Mouse (Mus musculus) forebrain, embryonic 10.5 days (tissue): ENCODE results near the gene Krtap8-1. TPM values are rescaled to one million over a fixed set of nuclear protein-coding genes. Genes with fewer than 3 reads are reported as not detected.

Experiments used
- DNase-seq: peaks from one replicate; pipeline ENCODE4 v3.0.0-alpha.2; 2017; ENCODE audit warnings: low spot score; ENCODE audit errors: extremely low spot score
- H3K27ac ChIP-seq: fragments of 300-500 bp; sonication (generic); 2 replicates; pipeline ENCODE4 v1.5.1; 2016; ENCODE audit warnings: mild to moderate bottlenecking
- H3K27me3 ChIP-seq: fragments of 300-500 bp; sonication (generic); 2 replicates; pipeline ENCODE4 v1.6.1; 2016; ENCODE audit warnings: mild to moderate bottlenecking; ENCODE audit not compliant: poor library complexity, severe bottlenecking
- H3K36me3 ChIP-seq: fragments of 300-500 bp; sonication (generic); replicated peaks from 2 replicates; pipeline ENCODE4 v1.6.1; 2016; ENCODE audit warnings: mild to moderate bottlenecking, moderate library complexity
- H3K4me1 ChIP-seq: fragments of 300-500 bp; sonication (generic); 2 replicates; pipeline ENCODE4 v1.6.1; 2016
- H3K4me3 ChIP-seq: fragments of 300-500 bp; sonication (generic); 2 replicates; pipeline ENCODE4 v1.5.1; 2016; ENCODE audit warnings: mild to moderate bottlenecking, moderate library complexity
- H3K9me3 ChIP-seq: fragments of 300-500 bp; sonication (generic); 2 replicates; pipeline ENCODE4 v1.6.1; 2016; ENCODE audit warnings: mild to moderate bottlenecking, moderate library complexity
- WGBS: fragments of 180-500 bp; shearing (Covaris S2); methylation state at CpG from one replicate; pipeline ENCODE4 v1.1.7; 2016; 5-methylcytosine and 5-hydroxymethylcytosine counted together
- polyA plus RNA-seq: library from polyadenylated mRNA; unstranded; fragments of >200 nt; fragmentation: Nextera tagmentation; extraction: Ambion mirVana; gene quantifications from 2 replicates; pipeline ENCODE4 v1.2.1, GENCODE M21; 2016

Gene Krtap8-1
- polyA plus RNA-seq, 1 experiment from 2014 or later = not detected

DNA sequence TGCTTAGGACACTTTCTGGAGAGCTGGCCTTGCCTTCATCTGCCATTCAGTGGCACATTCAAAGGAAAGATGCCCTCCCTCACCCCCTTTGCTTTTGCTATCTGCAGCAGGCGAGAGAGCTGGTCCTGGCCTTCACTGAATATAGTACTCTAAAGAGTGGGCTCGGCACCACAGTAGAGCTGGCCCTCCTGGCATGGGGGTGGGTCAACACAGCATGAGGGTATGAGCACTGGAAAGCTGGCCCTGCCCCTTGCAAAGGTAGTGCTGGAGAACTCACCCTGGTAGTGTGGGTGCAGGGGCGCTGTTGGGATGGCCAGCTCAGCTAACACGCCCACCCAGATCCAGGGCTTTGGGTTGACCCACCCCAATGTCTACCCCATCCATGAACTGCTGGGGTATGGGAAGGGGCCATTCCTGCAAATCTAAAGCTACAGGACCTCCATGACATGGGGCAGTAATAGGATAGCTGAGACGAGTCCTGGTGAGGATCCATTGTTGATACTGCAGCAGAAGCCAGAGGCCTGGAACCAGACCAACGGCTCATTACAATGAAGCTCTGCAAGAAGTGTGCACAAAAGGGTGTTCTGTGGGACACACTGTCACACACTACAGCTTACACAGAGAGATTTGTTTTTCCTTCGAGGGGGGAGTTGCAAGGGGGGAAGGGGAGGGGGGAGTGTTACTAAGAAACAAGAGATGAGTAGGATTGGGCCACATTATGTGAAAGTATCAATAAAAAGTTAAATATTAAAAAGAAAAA is 7.8 kb upstream of the Krtap8-1 start:
- H3K4me3 ChIP-seq = no peak overlapping the region
- no peak overlapping the region for H3K27ac ChIP-seq
- no peaks in the 10 kb centered on the region for H3K4me1 ChIP-seq
- no peak for DNase-seq
- no peaks in the 10 kb centered on the region for H3K36me3 ChIP-seq
- no peaks in the 10 kb centered on the region for H3K9me3 ChIP-seq
- no peaks in the 10 kb centered on the region for H3K27me3 ChIP-seq
- 88% methylated on average over 7 of the region's 7 CpGs for WGBS

- WGBS = 91% methylated on average over 12 of the region's 12 CpGs
- H3K27ac ChIP-seq = no peak overlapping the region
- no peaks in the 10 kb centered on the region for H3K27me3 ChIP-seq
- no peak overlapping the region for H3K4me3 ChIP-seq
- no peak for DNase-seq
- H3K4me1 ChIP-seq = no peaks in the 10 kb centered on the region
- H3K9me3 ChIP-seq = no peaks in the 10 kb centered on the region
- H3K36me3 ChIP-seq = no peaks in the 10 kb centered on the region
These were observed 10.0 kb downstream of the Krtap8-1 start for GRCm38 (mm10) chr16:89477679-89478314.

GRCm38 (mm10) chr16:89461189-89461588 is 26.6 kb downstream of the Krtap8-1 start:
- H3K27me3 ChIP-seq = no peaks in the 10 kb centered on the region
- no peaks in the 10 kb centered on the region for H3K9me3 ChIP-seq
- no peaks in the 10 kb centered on the region for H3K36me3 ChIP-seq
- H3K27ac ChIP-seq = no peak overlapping the region
- 93% methylated on average over 5 of the region's 5 CpGs for WGBS
- H3K4me1 ChIP-seq = no peaks in the 10 kb centered on the region
- no peak overlapping the region for H3K4me3 ChIP-seq
- DNase-seq = no peak

Other genes starting within 250 kb of the Krtap8-1 start
- gene Krtap21-1, start 84.1 kb downstream of the Krtap8-1 start, polyA plus RNA-seq = not detected in 2 replicates
- gene Krtap6-2, start 67.8 kb downstream of the Krtap8-1 start, polyA plus RNA-seq = not detected in 2 replicates
- gene Krtap7-1, start 20.4 kb upstream of the Krtap8-1 start, polyA plus RNA-seq = not detected in 2 replicates
- not detected in 2 replicates for gene Krtap11-1, start 83.2 kb upstream of the Krtap8-1 start, polyA plus RNA-seq